Mouse (Mus musculus) G1E (cell line): Measurements from ENCODE around the gene Rasal3. TPM values are rescaled to one million over a fixed set of nuclear protein-coding genes. Genes with fewer than 3 reads are reported as not detected.

Experiments used
- ATAC-seq: 2 replicates; pipeline ENCODE4 v1.8.0; 2016; ENCODE audit warnings: mild to moderate bottlenecking; ENCODE audit not compliant: insufficient number of reproducible peaks, poor library complexity, low FRiP score, severe bottlenecking; ENCODE audit errors: extremely low read depth
- DNase-seq: peaks from one replicate; pipeline ENCODE4 v3.0.0; 2012; ENCODE audit warnings: low spot score
- H3K27me3 ChIP-seq: 2 replicates; pipeline ENCODE4 v1.6.1; 2012; ENCODE audit warnings: mild to moderate bottlenecking, low read length, inconsistent platforms; ENCODE audit not compliant: insufficient read depth
- H3K36me3 ChIP-seq: replicated peaks from 2 replicates; pipeline ENCODE3; 2012; ENCODE audit warnings: mild to moderate bottlenecking, inconsistent platforms
- H3K4me1 ChIP-seq: 2 replicates; pipeline ENCODE4 v1.6.1; 2012; ENCODE audit warnings: low read depth, low read length, inconsistent platforms, mixed read lengths; ENCODE audit not compliant: insufficient read depth
- H3K4me3 ChIP-seq: 2 replicates; pipeline ENCODE4 v1.5.1; 2012; ENCODE audit warnings: low read depth, mild to moderate bottlenecking, inconsistent platforms, low read length, moderate library complexity, mixed read lengths
- H3K9me3 ChIP-seq: replicated peaks from 2 replicates; pipeline ENCODE4 v1.6.1; 2012; ENCODE audit warnings: inconsistent platforms
- CTCF ChIP-seq: IDR thresholded peaks from 2 replicates; pipeline ENCODE4 v1.5.1; 2012; ENCODE audit warnings: low read depth, low read length, inconsistent platforms, mixed read lengths
- GATA1 ChIP-seq: IDR thresholded peaks from 2 replicates; pipeline ENCODE4 v1.6.1; 2012; ENCODE audit warnings: borderline replicate concordance, low read length, inconsistent platforms, mixed read lengths
- GATA2 ChIP-seq: IDR thresholded peaks from 2 replicates; pipeline ENCODE4 v1.6.1; 2012; ENCODE audit warnings: low read depth, low read length, inconsistent platforms, borderline replicate concordance
- POLR2AphosphoS5 ChIP-seq: IDR thresholded peaks from 2 replicates; pipeline ENCODE4 v1.6.1; 2012; ENCODE audit warnings: low read depth, low read length, inconsistent platforms; ENCODE audit not compliant: insufficient replicate concordance
- TAL1 ChIP-seq: conservative IDR thresholded peaks from 2 replicates; pipeline ENCODE4 v1.6.1; 2012; ENCODE audit warnings: low read depth, low read length, inconsistent platforms, mixed read lengths
- polyA plus RNA-seq: library from polyadenylated mRNA; stranded (reverse); fragments of >175 nt; gene quantifications from 2 replicates; pipeline ENCODE4 v1.2.3, GENCODE M21; 2012
- total RNA-seq, 2 experiments: library from RNA; stranded (forward) in 1 of 2; stranded (reverse) in 1 of 2; fragments of 200-1000 nt in 1 of 2; fragments of >200 nt in 1 of 2; fragmentation: Nextera tagmentation in 1 of 2; gene quantifications; 2 replicates each; pipeline ENCODE4 v1.2.3; 2014 to 2017

The Rasal3 gene
- total and polyA plus RNA-seq, 3 experiments: 0.86 to 6.5 (median 2.9) TPM

DNA sequence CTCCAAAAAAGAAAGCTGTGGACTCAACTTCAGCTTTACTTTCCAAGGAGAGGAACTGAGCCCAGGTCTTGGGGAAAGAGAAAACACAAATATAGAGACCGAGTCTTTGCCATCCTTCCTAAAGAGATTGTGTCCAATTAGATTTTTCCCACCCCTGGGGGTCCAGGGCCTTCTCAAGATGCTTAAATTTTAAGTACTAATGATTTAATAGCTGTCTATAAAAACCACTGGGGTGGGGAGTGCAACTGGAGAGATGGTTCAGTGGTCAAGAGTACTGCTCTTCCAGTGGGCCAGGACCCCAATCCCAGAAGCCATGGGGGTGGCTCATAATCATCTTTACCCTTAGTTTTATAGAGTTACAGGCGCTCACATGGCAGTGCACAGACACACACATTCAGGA, 55.0 kb downstream of the Rasal3 start:
- H3K27me3 ChIP-seq: no peaks in the 10 kb centered on the region
- peaks cover 19% of the 10 kb centered on the region for H3K4me1 ChIP-seq
- peaks cover 39% of the 10 kb centered on the region for H3K36me3 ChIP-seq
- no peak for ATAC-seq
- TF ChIP-seq CTCF (no peak), GATA2 (no peak), TAL1 (no peak), POLR2AphosphoS5 (no peak), GATA1 (no peak)
- DNase-seq: no peak
- H3K4me3 ChIP-seq: no peak overlapping the region
- no peaks in the 10 kb centered on the region for H3K9me3 ChIP-seq

DNA sequence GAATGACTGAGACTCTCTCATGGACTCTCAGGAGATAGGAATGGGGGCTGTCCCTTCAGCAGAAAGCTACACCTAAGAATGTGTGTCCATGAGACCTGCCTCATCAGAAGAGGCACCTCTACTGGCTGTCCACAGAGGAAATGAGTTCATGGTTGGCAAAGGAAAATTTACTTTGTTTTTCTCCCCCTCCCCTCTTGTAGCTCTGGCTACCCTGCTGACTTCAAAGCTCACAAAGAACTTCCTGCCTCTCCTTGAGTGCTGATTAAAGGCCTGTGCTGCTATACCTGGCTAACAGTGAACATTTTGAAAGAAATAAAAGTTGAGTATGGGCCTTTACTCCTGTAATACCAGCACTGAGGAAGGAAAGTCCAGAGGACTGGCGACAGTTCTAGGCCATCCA, 62.3 kb downstream of the Rasal3 start:
- Histone ChIP-seq H3K4me3 (no peak overlapping the region), H3K4me1 (no peaks in the 10 kb centered on the region; the same call in 1 of the 2 replicates), H3K27me3 (no peaks in the 10 kb centered on the region), H3K36me3 (peaks cover 80% of the 10 kb centered on the region), H3K9me3 (no peaks in the 10 kb centered on the region)
- no peak for ATAC-seq
- no peak for DNase-seq
- TF ChIP-seq GATA2: no peak
- TF ChIP-seq POLR2AphosphoS5: no peak
- TF ChIP-seq TAL1: no peak
- no peak for TF ChIP-seq GATA1
- no peak for TF ChIP-seq CTCF

Other genes starting within 250 kb of the Rasal3 start
- 3.3 and 4.4 TPM in 2 replicates for gene Notch3, start 236.7 kb downstream of the Rasal3 start, total RNA-seq (2014; fragmentation: Nextera tagmentation)
- 0.16 and 0.17 TPM in 2 replicates for gene Notch3, start 236.7 kb downstream of the Rasal3 start, total RNA-seq (2017)
- gene Notch3, start 236.7 kb downstream of the Rasal3 start, polyA plus RNA-seq: 4.2 and 4.4 TPM in 2 replicates
- gene Ephx3, start 214.0 kb downstream of the Rasal3 start, total RNA-seq (2014; fragmentation: Nextera tagmentation): 0.29 and 0.68 TPM in 2 replicates
- gene Ephx3, start 214.0 kb downstream of the Rasal3 start, total RNA-seq (2017): 0.23 and 0.38 TPM in 2 replicates
- 0.02 TPM in 1 of 2 replicates, not detected in the other for gene Ephx3, start 214.0 kb downstream of the Rasal3 start, polyA plus RNA-seq
- 269 and 323 TPM in 2 replicates for gene Brd4, start 118.9 kb downstream of the Rasal3 start, total RNA-seq (2014; fragmentation: Nextera tagmentation)
- gene Brd4, start 118.9 kb downstream of the Rasal3 start, total RNA-seq (2017): 11.5 and 16.0 TPM in 2 replicates
- 210 and 237 TPM in 2 replicates for gene Brd4, start 118.9 kb downstream of the Rasal3 start, polyA plus RNA-seq
- gene Akap8, start 82.3 kb downstream of the Rasal3 start, total RNA-seq (2014; fragmentation: Nextera tagmentation): 67.3 and 80.8 TPM in 2 replicates
- gene Akap8, start 82.3 kb downstream of the Rasal3 start, total RNA-seq (2017): 119 and 132 TPM in 2 replicates
- gene Akap8, start 82.3 kb downstream of the Rasal3 start, polyA plus RNA-seq: 251 and 272 TPM in 2 replicates
- gene Akap8l, start 53.0 kb downstream of the Rasal3 start, total RNA-seq (2014; fragmentation: Nextera tagmentation): 57.8 and 68.8 TPM in 2 replicates
- 44.4 and 57.6 TPM in 2 replicates for gene Akap8l, start 53.0 kb downstream of the Rasal3 start, total RNA-seq (2017)
- 80.3 and 101 TPM in 2 replicates for gene Akap8l, start 53.0 kb downstream of the Rasal3 start, polyA plus RNA-seq
- 66.2 and 66.7 TPM in 2 replicates for gene Wiz, start 14.1 kb downstream of the Rasal3 start, total RNA-seq (2014; fragmentation: Nextera tagmentation)
- gene Wiz, start 14.1 kb downstream of the Rasal3 start, total RNA-seq (2017): 2.3 and 2.7 TPM in 2 replicates
- 87.8 and 88.7 TPM in 2 replicates for gene Wiz, start 14.1 kb downstream of the Rasal3 start, polyA plus RNA-seq
- gene Pglyrp2, start 20.6 kb upstream of the Rasal3 start, total RNA-seq (2014; fragmentation: Nextera tagmentation): not detected in 2 replicates
- 0.33 and 0.41 TPM in 2 replicates for gene Pglyrp2, start 20.6 kb upstream of the Rasal3 start, total RNA-seq (2017)
- 0.31 and 0.35 TPM in 2 replicates for gene Pglyrp2, start 20.6 kb upstream of the Rasal3 start, polyA plus RNA-seq
- gene Cyp4f39, start 49.1 kb upstream of the Rasal3 start, total RNA-seq (2014; fragmentation: Nextera tagmentation): not detected in 2 replicates
- gene Cyp4f39, start 49.1 kb upstream of the Rasal3 start, total RNA-seq (2017): 0.12 and 0.27 TPM in 2 replicates
- gene Cyp4f39, start 49.1 kb upstream of the Rasal3 start, polyA plus RNA-seq: not detected in 2 replicates
- gene Cyp4f17, start 102.5 kb upstream of the Rasal3 start, total RNA-seq (2014; fragmentation: Nextera tagmentation): 0.24 and 1.5 TPM in 2 replicates
- gene Cyp4f17, start 102.5 kb upstream of the Rasal3 start, total RNA-seq (2017): not detected in 2 replicates
- gene Cyp4f17, start 102.5 kb upstream of the Rasal3 start, polyA plus RNA-seq: 0.03 TPM in 1 of 2 replicates, not detected in the other
- not detected in 2 replicates for gene Cyp4f16, start 133.0 kb upstream of the Rasal3 start, total RNA-seq (2014; fragmentation: Nextera tagmentation)
- gene Cyp4f16, start 133.0 kb upstream of the Rasal3 start, total RNA-seq (2017): 0.93 and 1.1 TPM in 2 replicates
- not detected in 2 replicates for gene Cyp4f16, start 133.0 kb upstream of the Rasal3 start, polyA plus RNA-seq
- gene Cyp4f37, start 217.7 kb upstream of the Rasal3 start, total RNA-seq (2014; fragmentation: Nextera tagmentation): not detected in 2 replicates
- gene Cyp4f37, start 217.7 kb upstream of the Rasal3 start, total RNA-seq (2017): 0.05 and 0.06 TPM in 2 replicates
- not detected in 2 replicates for gene Cyp4f37, start 217.7 kb upstream of the Rasal3 start, polyA plus RNA-seq